Mouse (Mus musculus) stomach, embryonic 15.5 days (tissue): ENCODE measurements around the gene Jchain. TPM values are rescaled to one million over a fixed set of nuclear protein-coding genes. Genes with fewer than 3 reads are reported as not detected.

Source experiments
- ATAC-seq: fragments of 200-750 bp; cut with Nextera tagmentation; 2 replicates; pipeline ENCODE4 v1.8.0; 2017; ENCODE audit warnings: low read depth, moderate number of reproducible peaks, moderate TSS enrichment; ENCODE audit not compliant: insufficient read depth, low FRiP score
- H3K27ac ChIP-seq: fragments of 300-500 bp; sonication (generic); 2 replicates; pipeline ENCODE4 v1.5.1; 2015; ENCODE audit warnings: mild to moderate bottlenecking, inconsistent platforms
- H3K27me3 ChIP-seq: fragments of 300-500 bp; sonication (generic); replicated peaks from 2 replicates; pipeline ENCODE4 v1.6.1; 2015; ENCODE audit warnings: inconsistent platforms
- H3K36me3 ChIP-seq: fragments of 300-500 bp; sonication (generic); 2 replicates; pipeline ENCODE4 v1.6.1; 2015; ENCODE audit warnings: inconsistent platforms
- H3K4me1 ChIP-seq: fragments of 300-500 bp; sonication (generic); 2 replicates; pipeline ENCODE4 v1.6.1; 2015; ENCODE audit warnings: inconsistent platforms
- H3K4me2 ChIP-seq: fragments of 300-500 bp; sonication (generic); 2 replicates; pipeline ENCODE4 v1.6.1; 2015; ENCODE audit warnings: mild to moderate bottlenecking, inconsistent platforms
- H3K4me3 ChIP-seq: fragments of 300-500 bp; sonication (generic); replicated peaks from 2 replicates; pipeline ENCODE4 v1.5.1; 2015; ENCODE audit warnings: inconsistent platforms
- H3K9ac ChIP-seq: fragments of 300-500 bp; sonication (generic); 2 replicates; pipeline ENCODE4 v1.6.1; 2015; ENCODE audit warnings: inconsistent platforms
- H3K9me3 ChIP-seq: fragments of 300-500 bp; sonication (generic); 2 replicates; pipeline ENCODE4 v1.6.1; 2016; ENCODE audit warnings: inconsistent platforms
- WGBS: fragments of 180-500 bp; shearing (Covaris S2); methylation state at CpG from one replicate; pipeline ENCODE4 v1.1.7; 2015; 5-methylcytosine and 5-hydroxymethylcytosine counted together
- polyA plus RNA-seq: library from polyadenylated mRNA; unstranded; fragments of >200 nt; fragmentation: Nextera tagmentation; extraction: Ambion mirVana; gene quantifications from 2 replicates; pipeline ENCODE4 v1.2.1, GENCODE M21; 2015

Gene Jchain
- polyA plus RNA-seq, 1 experiment from 2014 or later = 0.19 TPM

DNA sequence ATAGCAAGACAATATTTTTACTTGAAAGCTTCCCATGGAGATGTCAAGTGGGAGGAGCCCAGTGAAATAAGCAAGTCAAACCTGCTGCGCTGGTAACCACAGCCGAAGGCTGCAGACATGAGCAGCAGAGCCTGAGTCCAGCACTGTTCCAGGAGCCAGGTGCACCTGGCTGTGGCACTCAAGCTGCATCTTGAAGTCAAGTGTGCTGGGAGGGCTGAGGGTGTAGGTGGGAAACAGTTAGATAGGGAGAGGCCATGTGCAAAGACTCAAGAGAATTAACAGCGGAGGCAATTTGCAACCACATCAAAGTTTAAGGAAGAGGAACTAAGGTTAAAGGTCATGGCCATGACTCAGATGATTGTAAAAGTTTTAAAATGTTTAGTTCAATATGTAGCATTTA is 27.9 kb downstream of the Jchain start:
- no peak overlapping the region for H3K4me3 ChIP-seq
- H3K4me2 ChIP-seq = no peak overlapping the region
- H3K27me3 ChIP-seq = no peaks in the 10 kb centered on the region
- WGBS = 77% methylated on average over 3 of the region's 3 CpGs
- no peaks in the 10 kb centered on the region for H3K4me1 ChIP-seq
- H3K36me3 ChIP-seq = no peaks in the 10 kb centered on the region
- H3K9me3 ChIP-seq = no peaks in the 10 kb centered on the region
- ATAC-seq = no peak
- no peak overlapping the region for H3K9ac ChIP-seq
- H3K27ac ChIP-seq = no peak overlapping the region

DNA sequence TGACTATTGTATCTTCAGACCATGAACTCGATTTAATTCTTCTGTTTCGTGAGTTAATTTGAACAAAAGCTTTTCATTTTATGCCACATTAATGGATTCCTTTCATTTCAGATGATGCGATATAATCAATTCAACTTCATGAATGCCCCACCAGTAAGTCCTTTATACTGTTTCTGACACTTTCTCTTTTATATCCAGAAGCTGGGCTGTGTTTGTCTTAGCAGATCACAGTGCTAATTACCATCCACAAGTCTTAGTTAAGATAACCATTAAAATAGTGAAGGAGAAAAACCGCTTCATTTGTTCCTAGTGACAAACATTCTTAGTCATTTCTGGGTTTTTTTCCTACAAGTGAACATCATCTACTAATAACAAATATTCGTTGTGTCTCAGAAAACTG is 36.6 kb downstream of the Jchain start:
- no peaks in the 10 kb centered on the region for H3K27me3 ChIP-seq
- 83% methylated on average over 5 of the region's 5 CpGs for WGBS
- no peak overlapping the region for H3K27ac ChIP-seq
- H3K4me3 ChIP-seq = no peak overlapping the region
- ATAC-seq = no peak
- H3K9ac ChIP-seq = no peak overlapping the region
- no peak overlapping the region for H3K4me2 ChIP-seq
- no peaks in the 10 kb centered on the region for H3K9me3 ChIP-seq
- H3K4me1 ChIP-seq = no peaks in the 10 kb centered on the region
- no peaks in the 10 kb centered on the region for H3K36me3 ChIP-seq

DNA sequence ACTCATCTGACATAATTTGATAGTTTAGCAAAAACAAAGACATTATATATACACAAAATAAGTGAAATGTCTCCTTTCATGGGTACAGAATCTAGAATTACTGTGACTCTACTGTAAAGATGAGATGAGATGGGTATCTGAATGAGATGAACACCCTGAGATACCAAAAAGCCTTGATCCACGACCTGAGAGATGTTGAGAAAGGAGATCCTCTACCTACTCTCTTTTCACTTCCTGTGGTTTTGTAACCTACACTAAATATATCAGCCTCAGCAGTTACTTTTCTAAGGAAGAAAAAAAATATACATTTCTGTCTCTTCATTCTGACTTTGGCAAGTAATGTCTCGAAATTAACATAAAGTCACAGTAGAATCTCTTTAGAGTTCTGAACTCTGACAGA is 38.7 kb downstream of the Jchain start:
- ATAC-seq = no peak
- H3K9ac ChIP-seq = no peak overlapping the region
- no peaks in the 10 kb centered on the region for H3K9me3 ChIP-seq
- 55% methylated on average over 2 of the region's 2 CpGs for WGBS
- no peak overlapping the region for H3K27ac ChIP-seq
- no peaks in the 10 kb centered on the region for H3K27me3 ChIP-seq
- no peak overlapping the region for H3K4me2 ChIP-seq
- H3K4me3 ChIP-seq = no peak overlapping the region
- H3K36me3 ChIP-seq = no peaks in the 10 kb centered on the region
- no peaks in the 10 kb centered on the region for H3K4me1 ChIP-seq

DNA sequence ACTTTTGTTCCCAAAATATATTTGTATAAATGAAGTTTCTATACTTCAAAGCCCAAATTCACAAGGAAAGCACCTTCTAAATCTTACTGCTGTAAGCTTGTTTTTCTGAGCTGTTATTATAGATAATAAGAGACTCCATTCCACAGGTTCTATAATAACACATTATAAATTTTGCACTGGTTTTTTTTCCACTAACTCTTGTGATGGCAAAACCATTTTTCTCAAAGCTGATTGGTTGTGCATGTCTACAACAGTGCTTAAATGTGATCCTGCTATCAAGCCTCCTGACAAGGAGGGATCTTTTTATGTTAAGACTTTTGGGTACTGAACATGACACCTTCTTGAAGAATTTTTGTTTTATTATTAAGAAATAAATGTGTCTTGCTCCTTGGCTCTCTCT is 40.0 kb downstream of the Jchain start, which contains the start of gene Enam:
Gene Enam, plus strand, starts transcription at position 301 of the 400 bp plus-strand sequence.
- no peak within 1 kb of the TSS for H3K27ac ChIP-seq
- no peaks in the 10 kb centered on the region for H3K9me3 ChIP-seq
- no peak within 1 kb of the TSS for H3K4me3 ChIP-seq
- no peak within 1 kb of the TSS for H3K4me2 ChIP-seq
- ATAC-seq = no peak
- H3K36me3 ChIP-seq = no peaks in the 10 kb centered on the region
- H3K4me1 ChIP-seq = no peaks in the 10 kb centered on the region
- no peaks in the 10 kb centered on the region for H3K27me3 ChIP-seq
- no peak within 1 kb of the TSS for H3K9ac ChIP-seq

Other genes with a start within 250 kb of the Jchain start
- not detected in 2 replicates for gene Prol1, start 210.6 kb downstream of the Jchain start, polyA plus RNA-seq
- not detected in 2 replicates for gene Amtn, start 151.8 kb downstream of the Jchain start, polyA plus RNA-seq
- gene Ambn, start 71.9 kb downstream of the Jchain start, polyA plus RNA-seq = not detected in 2 replicates
- not detected in 2 replicates for gene Enam, start 39.9 kb downstream of the Jchain start, polyA plus RNA-seq
- 62.6 and 65.5 TPM in 2 replicates for gene Utp3, start 26.6 kb upstream of the Jchain start, polyA plus RNA-seq
- gene Rufy3, start 37.1 kb upstream of the Jchain start, polyA plus RNA-seq = 16.8 and 18.3 TPM in 2 replicates
- gene Grsf1, start 148.3 kb upstream of the Jchain start, polyA plus RNA-seq = 51.0 and 51.4 TPM in 2 replicates
- gene Mob1b, start 193.0 kb upstream of the Jchain start, polyA plus RNA-seq = 11.7 and 12.9 TPM in 2 replicates
- gene Dck, start 237.1 kb upstream of the Jchain start, polyA plus RNA-seq = 41.8 and 44.6 TPM in 2 replicates